Mouse (Mus musculus) lung, adult 18-20 months (tissue): ENCODE data around the gene Trim24.

Experiments used
- DNase-seq, 2 experiments: peaks; one replicate each; pipeline ENCODE4 v3.0.0; 2022; ENCODE audit warnings: mixed read lengths in 2 of 2

Gene Trim24

GRCm38 (mm10) chr6:37863961-37864730 lies 6.5 kb upstream of the Trim24 start:
- DNase-seq = no peak

GRCm38 (mm10) chr6:37871137-37871851 lies 683 bp downstream of the Trim24 start:
- DNase-seq = peak; percentile 37 to 46

DNA sequence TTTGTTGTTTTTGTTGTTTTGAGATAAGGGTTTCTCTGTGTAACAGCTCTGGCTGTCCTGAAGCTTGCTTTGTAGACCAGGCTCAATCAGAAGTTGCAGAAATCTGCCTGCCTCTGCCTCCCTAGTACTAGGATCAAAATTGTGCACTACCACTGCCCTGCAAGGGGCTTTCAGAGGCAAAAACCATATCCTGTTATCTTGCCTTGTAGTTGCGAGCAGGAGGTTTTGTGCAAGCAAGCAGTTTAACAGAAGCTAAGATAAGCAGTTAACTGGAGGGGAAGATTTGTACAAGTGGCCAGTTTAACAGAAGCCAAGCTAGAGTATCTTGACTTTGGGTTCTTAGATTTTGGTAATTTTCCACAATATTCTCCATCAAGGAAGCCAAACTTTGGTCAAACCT lies 2.2 kb downstream of the Trim24 start:
- DNase-seq = no peak

- DNase-seq = no peak
Observed at GRCm38 (mm10) chr6:37873731-37874130, 3.1 kb downstream of the Trim24 start.

DNA sequence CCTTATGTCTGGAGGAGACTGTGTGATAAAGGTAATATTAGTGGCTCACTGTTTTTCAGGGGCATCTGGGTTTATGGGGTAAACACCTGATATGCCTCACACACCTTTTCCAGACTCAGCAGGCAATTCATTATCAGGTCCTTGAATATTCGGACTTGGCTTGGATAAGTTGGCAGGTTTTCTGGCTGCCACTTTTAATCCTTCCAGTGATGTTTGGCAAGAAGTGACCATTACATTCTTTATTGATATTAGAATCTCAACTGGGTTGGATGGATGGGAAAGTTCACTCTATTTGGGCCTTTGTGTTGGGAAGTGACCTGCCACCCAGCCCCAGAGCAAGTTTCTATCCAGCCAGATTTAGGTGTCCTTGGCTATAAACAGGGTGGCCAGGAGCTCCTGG lies 7.6 kb downstream of the Trim24 start:
- DNase-seq = no peak

- no peak for DNase-seq
Observed at GRCm38 (mm10) chr6:37880586-37880985, 10.0 kb downstream of the Trim24 start.

GRCm38 (mm10) chr6:37893586-37893985 lies 23.0 kb downstream of the Trim24 start:
- DNase-seq = no peak

GRCm38 (mm10) chr6:37895646-37896435 lies 25.2 kb downstream of the Trim24 start:
- DNase-seq = peak; percentile 21 to 31

- no peak for DNase-seq
Observed at GRCm38 (mm10) chr6:37900221-37900620, 29.6 kb downstream of the Trim24 start.

DNA sequence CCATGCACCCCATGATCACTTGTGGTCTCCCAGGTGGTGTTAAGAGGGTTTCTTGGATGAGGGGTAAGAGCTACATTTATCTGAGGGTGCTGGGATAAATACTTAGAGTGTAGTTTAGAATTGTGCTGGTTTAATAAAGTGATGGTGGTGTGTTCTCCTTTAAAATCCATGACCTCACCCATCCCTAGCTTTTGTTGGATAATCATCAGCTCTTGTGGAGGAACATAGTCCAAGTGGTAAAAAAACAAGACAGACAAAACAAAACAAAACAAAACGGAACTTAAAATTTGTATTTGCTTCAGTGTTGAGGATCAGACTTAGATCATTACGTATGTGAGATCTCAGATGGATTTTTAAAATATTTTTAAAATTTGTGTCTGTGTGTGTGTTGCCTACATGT lies 31.2 kb downstream of the Trim24 start:
- no peak for DNase-seq

- DNase-seq = no peak
Observed at GRCm38 (mm10) chr6:37903810-37904209, 33.2 kb downstream of the Trim24 start.

GRCm38 (mm10) chr6:37913525-37913924 lies 42.9 kb downstream of the Trim24 start:
- DNase-seq = no peak

- DNase-seq = no peak
Observed at GRCm38 (mm10) chr6:37925104-37925503, 54.5 kb downstream of the Trim24 start.

- DNase-seq = no peak
Observed at GRCm38 (mm10) chr6:37926751-37927150, 56.1 kb downstream of the Trim24 start.

- DNase-seq = no peak
Observed at GRCm38 (mm10) chr6:37936498-37936897, 65.9 kb downstream of the Trim24 start.

- DNase-seq = no peak
Observed at GRCm38 (mm10) chr6:37951306-37951705, 80.7 kb downstream of the Trim24 start.

- no peak for DNase-seq
Observed at GRCm38 (mm10) chr6:37967386-37967785, 96.8 kb downstream of the Trim24 start.

- DNase-seq = peak in 1 of 2 experiments; percentile 30
Observed at GRCm38 (mm10) chr6:38007459-38007858, 136.8 kb downstream of the Trim24 start.

DNA sequence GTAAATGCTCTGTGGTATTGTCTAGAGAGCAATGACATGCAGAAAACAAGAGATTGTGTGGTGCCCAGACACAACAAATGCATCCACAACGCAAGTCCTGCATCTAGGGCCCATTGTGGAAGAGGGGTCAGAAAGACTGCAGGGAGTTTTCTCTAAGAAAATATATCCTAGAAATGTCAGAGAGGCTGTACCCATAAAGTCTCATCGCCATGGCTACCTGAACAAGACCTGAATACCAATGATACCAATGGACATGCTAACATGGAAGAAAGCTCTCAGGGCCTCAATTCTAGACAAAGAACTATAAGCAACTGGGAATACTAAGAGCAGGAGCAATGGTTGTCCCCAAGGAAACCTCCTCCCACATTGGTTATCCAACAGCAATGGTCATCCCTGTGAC lies 142.2 kb downstream of the Trim24 start:
- DNase-seq = no peak
